Mouse (Mus musculus): Measurements from ENCODE around the gene Camk2d.

The Camk2d gene

GRCm38 (mm10) chr3:126596086-126596485 is at the start of gene Camk2d:
Camk2d (plus strand) TSS chr3:126596302.
- peak; percentile 98 for DNase-seq

- DNase-seq = no peak
These were observed 48.2 kb upstream of the Camk2d start for GRCm38 (mm10) chr3:126547941-126548340.

GRCm38 (mm10) chr3:126563646-126564045 is 32.5 kb upstream of the Camk2d start:
- DNase-seq = no peak

- DNase-seq = no peak
These were observed 25.5 kb upstream of the Camk2d start for GRCm38 (mm10) chr3:126570628-126571027.

GRCm38 (mm10) chr3:126572915-126573314 is 23.2 kb upstream of the Camk2d start:
- no peak for DNase-seq

GRCm38 (mm10) chr3:126575927-126576326 is 20.2 kb upstream of the Camk2d start:
- DNase-seq = peak; percentile 30

- DNase-seq = no peak
These were observed 10.0 kb upstream of the Camk2d start for GRCm38 (mm10) chr3:126586134-126586533.

- DNase-seq = no peak
These were observed 8.6 kb upstream of the Camk2d start for GRCm38 (mm10) chr3:126587477-126587876.

GRCm38 (mm10) chr3:126589556-126589955 is 6.5 kb upstream of the Camk2d start:
- no peak for DNase-seq

GRCm38 (mm10) chr3:126595456-126595855 is 646 bp upstream of the Camk2d start:
- DNase-seq = no peak

- peak; percentile 92 for DNase-seq
These were observed 524 bp downstream of the Camk2d start for GRCm38 (mm10) chr3:126596491-126597160.

GRCm38 (mm10) chr3:126597161-126597595 is 1.1 kb downstream of the Camk2d start:
- DNase-seq = peak; percentile 69

- DNase-seq = peak; percentile 39
These were observed 1.7 kb downstream of the Camk2d start for GRCm38 (mm10) chr3:126597596-126598328.

GRCm38 (mm10) chr3:126598329-126598676 is 2.2 kb downstream of the Camk2d start:
- no peak for DNase-seq

GRCm38 (mm10) chr3:126598881-126599280 is 2.8 kb downstream of the Camk2d start:
- no peak for DNase-seq

- no peak for DNase-seq
These were observed 3.2 kb downstream of the Camk2d start for GRCm38 (mm10) chr3:126599335-126599734.

- no peak for DNase-seq
These were observed 3.8 kb downstream of the Camk2d start for GRCm38 (mm10) chr3:126599936-126600335.

- DNase-seq = no peak
These were observed 6.7 kb downstream of the Camk2d start for GRCm38 (mm10) chr3:126602772-126603171.

- no peak for DNase-seq
These were observed 8.7 kb downstream of the Camk2d start for GRCm38 (mm10) chr3:126604656-126605434.

- DNase-seq = no peak
These were observed 13.2 kb downstream of the Camk2d start for GRCm38 (mm10) chr3:126609310-126609709.

GRCm38 (mm10) chr3:126609795-126610451 is 13.8 kb downstream of the Camk2d start:
- DNase-seq = no peak

- DNase-seq = no peak
These were observed 15.5 kb downstream of the Camk2d start for GRCm38 (mm10) chr3:126611624-126612023.

Measured in thymus, postnatal 25 days (tissue).